Mouse (Mus musculus) hindbrain, postnatal 0 days (tissue): ENCODE measurements around the gene Ugt2b34. TPM values are rescaled to one million over a fixed set of nuclear protein-coding genes. Genes with fewer than 3 reads are reported as not detected.

Experiments used
- ATAC-seq: fragments of 200-750 bp; cut with Nextera tagmentation; 2 replicates; pipeline ENCODE4 v1.8.0; 2017; ENCODE audit warnings: mild to moderate bottlenecking, moderate TSS enrichment, moderate library complexity
- DNase-seq: peaks from one replicate; pipeline ENCODE4 v3.0.0-alpha.2; 2015; ENCODE audit warnings: low spot score
- H3K27ac ChIP-seq: fragments of 300-500 bp; sonication (generic); 2 replicates; pipeline ENCODE4 v1.5.1; 2014; ENCODE audit warnings: mild to moderate bottlenecking
- H3K27me3 ChIP-seq: fragments of 300-500 bp; sonication (generic); 2 replicates; pipeline ENCODE4 v1.6.1; 2014; ENCODE audit warnings: low read length, mixed read lengths; ENCODE audit not compliant: insufficient read depth
- H3K36me3 ChIP-seq: fragments of 300-500 bp; sonication (generic); 2 replicates; pipeline ENCODE4 v1.6.1; 2014; ENCODE audit warnings: low read length, mixed read lengths; ENCODE audit not compliant: insufficient read depth
- H3K4me1 ChIP-seq: fragments of 300-500 bp; sonication (generic); 2 replicates; pipeline ENCODE4 v1.6.1; 2014; ENCODE audit warnings: antibody characterized with exemption, low read length, mixed read lengths; ENCODE audit not compliant: insufficient read depth
- H3K4me2 ChIP-seq: fragments of 300-500 bp; sonication (generic); 2 replicates; pipeline ENCODE4 v1.6.1; 2014; ENCODE audit warnings: low read depth, mild to moderate bottlenecking, low read length, moderate library complexity, mixed read lengths
- H3K4me3 ChIP-seq: fragments of 300-500 bp; sonication (generic); 2 replicates; pipeline ENCODE4 v1.5.1; 2014; ENCODE audit warnings: low read length
- H3K9ac ChIP-seq: fragments of 300-500 bp; sonication (generic); replicated peaks from 2 replicates; pipeline ENCODE4 v1.6.1; 2014; ENCODE audit warnings: mild to moderate bottlenecking, low read length, moderate library complexity, mixed read lengths
- H3K9me3 ChIP-seq: fragments of 300-500 bp; sonication (generic); 2 replicates; pipeline ENCODE4 v1.6.1; 2016; ENCODE audit warnings: low read length, mixed read lengths
- CTCF ChIP-seq: IDR thresholded peaks from 2 replicates; pipeline ENCODE4 v1.5.1; 2016; ENCODE audit warnings: antibody characterized with exemption, control low read depth, low read depth
- WGBS: fragments of 180-500 bp; shearing (Covaris S2); extraction: QIAGEN DNeasy Blood & Tissue Kit; methylation state at CpG from one replicate; pipeline ENCODE4 v1.1.7; 2014; 5-methylcytosine and 5-hydroxymethylcytosine counted together
- polyA plus RNA-seq: library from polyadenylated mRNA; unstranded; fragments of >200 nt; fragmentation: Nextera tagmentation; extraction: Ambion mirVana; gene quantifications from 2 replicates; pipeline ENCODE4 v1.2.1, GENCODE M21; 2015
- total RNA-seq: library from RNA; depleted of rRNA; stranded (reverse); fragments of >200 nt; gene quantifications from 2 replicates; pipeline ENCODE4 v1.2.3, GENCODE M21; 2014; rRNA removed

Gene Ugt2b34
- total RNA-seq (not detected in 2 replicates), polyA plus RNA-seq (not detected in 2 replicates)

- no peak for TF ChIP-seq CTCF
- H3K9me3 ChIP-seq, result no peaks in the 10 kb centered on the region
- H3K27me3 ChIP-seq, result no peaks in the 10 kb centered on the region
- H3K4me3 ChIP-seq, result no peak within 1 kb of the TSS
- H3K4me1 ChIP-seq, result no peaks in the 10 kb centered on the region
- no peak within 1 kb of the TSS for H3K4me2 ChIP-seq
- DNase-seq (no peak), ATAC-seq (no peak)
- 62% methylated on average over 1 of the region's 1 CpGs for WGBS
- no peaks in the 10 kb centered on the region for H3K36me3 ChIP-seq
- H3K9ac ChIP-seq, result no peak within 1 kb of the TSS
- H3K27ac ChIP-seq, result no peak within 1 kb of the TSS
Measured at GRCm38 (mm10) chr5:86906758-86907157, at the start of gene Ugt2b34. Gene Ugt2b34, minus strand, starts transcription at chr5:86906937.

- no peaks in the 10 kb centered on the region for H3K36me3 ChIP-seq
- H3K27ac ChIP-seq, result no peak overlapping the region
- H3K9ac ChIP-seq, result no peak overlapping the region
- no peak overlapping the region for H3K4me2 ChIP-seq
- DNase-seq, result no peak
- H3K4me1 ChIP-seq, result no peaks in the 10 kb centered on the region
- TF ChIP-seq CTCF, result no peak
- H3K4me3 ChIP-seq, result no peak overlapping the region
- 88% methylated on average over 2 of the region's 2 CpGs for WGBS
- no peaks in the 10 kb centered on the region for H3K27me3 ChIP-seq
- H3K9me3 ChIP-seq, result no peaks in the 10 kb centered on the region
- no peak for ATAC-seq
Measured at GRCm38 (mm10) chr5:86942111-86942510, 35.4 kb upstream of the Ugt2b34 start.

- Histone ChIP-seq H3K9me3 (no peaks in the 10 kb centered on the region), H3K27ac (no peak within 1 kb of the TSS), H3K36me3 (no peaks in the 10 kb centered on the region), H3K4me3 (no peak within 1 kb of the TSS), H3K9ac (no peak within 1 kb of the TSS), H3K27me3 (no peaks in the 10 kb centered on the region), H3K4me2 (no peak within 1 kb of the TSS), H3K4me1 (no peaks in the 10 kb centered on the region)
- no peak for DNase-seq
- TF ChIP-seq CTCF, result no peak
- ATAC-seq, result no peak
- WGBS, result 82% methylated on average over 2 of the region's 2 CpGs
Measured at GRCm38 (mm10) chr5:86926426-86926825, 19.7 kb upstream of the Ugt2b34 start, which contains the start of gene Ugt2b1. Gene Ugt2b1, minus strand, starts transcription at chr5:86926530.

GRCm38 (mm10) chr5:86920661-86921233 is 14.0 kb upstream of the Ugt2b34 start:
- H3K4me2 ChIP-seq, result no peak overlapping the region
- no peaks in the 10 kb centered on the region for H3K27me3 ChIP-seq
- ATAC-seq (no peak), DNase-seq (no peak)
- no peaks in the 10 kb centered on the region for H3K36me3 ChIP-seq
- no peaks in the 10 kb centered on the region for H3K4me1 ChIP-seq
- H3K9me3 ChIP-seq, result no peaks in the 10 kb centered on the region
- no peak overlapping the region for H3K27ac ChIP-seq
- no peak for TF ChIP-seq CTCF
- WGBS, result 76% methylated on average over 3 of the region's 3 CpGs
- no peak overlapping the region for H3K4me3 ChIP-seq
- H3K9ac ChIP-seq, result no peak overlapping the region

GRCm38 (mm10) chr5:86911357-86912099 is 4.8 kb upstream of the Ugt2b34 start:
- no peak overlapping the region for H3K4me3 ChIP-seq
- no peak for TF ChIP-seq CTCF
- H3K4me2 ChIP-seq, result no peak overlapping the region
- no peaks in the 10 kb centered on the region for H3K4me1 ChIP-seq
- no peaks in the 10 kb centered on the region for H3K9me3 ChIP-seq
- H3K27me3 ChIP-seq, result no peaks in the 10 kb centered on the region
- ATAC-seq (no peak), DNase-seq (no peak)
- no peak overlapping the region for H3K9ac ChIP-seq
- no peaks in the 10 kb centered on the region for H3K36me3 ChIP-seq
- WGBS, result 87% methylated on average over 3 of the region's 3 CpGs
- no peak overlapping the region for H3K27ac ChIP-seq

- no peak overlapping the region for H3K9ac ChIP-seq
- no peak overlapping the region for H3K4me2 ChIP-seq
- H3K4me3 ChIP-seq, result no peak overlapping the region
- no peaks in the 10 kb centered on the region for H3K36me3 ChIP-seq
- TF ChIP-seq CTCF, result no peak
- WGBS, result 74% methylated on average over 1 of the region's 1 CpGs
- no peaks in the 10 kb centered on the region for H3K4me1 ChIP-seq
- ATAC-seq (no peak), DNase-seq (no peak)
- H3K27me3 ChIP-seq, result no peaks in the 10 kb centered on the region
- no peaks in the 10 kb centered on the region for H3K9me3 ChIP-seq
- H3K27ac ChIP-seq, result no peak overlapping the region
Measured at GRCm38 (mm10) chr5:86910770-86911169, 4.0 kb upstream of the Ugt2b34 start.

GRCm38 (mm10) chr5:86889933-86890332 is 16.8 kb downstream of the Ugt2b34 start:
- Histone ChIP-seq H3K27ac (no peak overlapping the region), H3K9me3 (0 out of 2 replicates have a peak, but pooled peaks cover 4% of the 10 kb centered on the region), H3K4me3 (no peak overlapping the region), H3K9ac (no peak overlapping the region), H3K4me1 (no peaks in the 10 kb centered on the region), H3K27me3 (no peaks in the 10 kb centered on the region), H3K36me3 (no peaks in the 10 kb centered on the region), H3K4me2 (no peak overlapping the region)
- peak; percentile 28 for TF ChIP-seq CTCF
- WGBS, result 76% methylated on average over 1 of the region's 1 CpGs
- ATAC-seq (no peak), DNase-seq (no peak)
